Mouse (Mus musculus): ENCODE data around the gene Rfx8.

GRCm38 (mm10) chr1:39681638-39682037 is 39.2 kb downstream of the Rfx8 start:
- TF ChIP-seq POLR2A (IDR thresholded peaks at IDR 0.05; ENCODE audit: borderline replicate concordance, extremely low read depth, low read depth, low read length) (no peak), CTCF (IDR thresholded peaks at IDR 0.05; ENCODE audit: insufficient read depth, low read length) (no peak)
